Mouse (Mus musculus): ENCODE measurements around the gene Tmc2. TPM values are rescaled to one million over a fixed set of nuclear protein-coding genes. Genes with fewer than 3 reads are reported as not detected.
A peak's percentile ranks its signal among the peaks of the same experiment; 100 is the strongest.

The Tmc2 gene
- not detected for total RNA-seq (2021)
- long read RNA-seq, experiment 1 = 0 reads
- long read RNA-seq, experiment 2 = 0 reads

GRCm38 (mm10) chr2:130194894-130195293, at the start of gene Tmc2:
TSS of gene Tmc2 (plus strand) at chr2:130195194.
- DNase-seq (ENCODE audit: low spot score in 2 of 2) = no peak

GRCm38 (mm10) chr2:130146089-130146668, 48.8 kb upstream of the Tmc2 start:
- DNase-seq (ENCODE audit: low spot score in 2 of 2) = no peak

GRCm38 (mm10) chr2:130155171-130155570, 39.8 kb upstream of the Tmc2 start:
- no peak for DNase-seq (ENCODE audit: low spot score in 2 of 2)

- DNase-seq (ENCODE audit: low spot score in 2 of 2) = no peak
Observed at GRCm38 (mm10) chr2:130155851-130156250, 39.1 kb upstream of the Tmc2 start.

- DNase-seq (ENCODE audit: low spot score in 2 of 2) = no peak
Observed at GRCm38 (mm10) chr2:130157231-130158087, 37.5 kb upstream of the Tmc2 start.

- DNase-seq (ENCODE audit: low spot score in 2 of 2) = no peak
Observed at GRCm38 (mm10) chr2:130158088-130158437, 36.9 kb upstream of the Tmc2 start.

- DNase-seq (ENCODE audit: low spot score in 2 of 2) = no peak
Observed at GRCm38 (mm10) chr2:130162701-130163100, 32.3 kb upstream of the Tmc2 start.

- no peak for DNase-seq (ENCODE audit: low spot score in 2 of 2)
Observed at GRCm38 (mm10) chr2:130166311-130167214, 28.4 kb upstream of the Tmc2 start.

GRCm38 (mm10) chr2:130167861-130168260, 27.1 kb upstream of the Tmc2 start:
- peak in 1 of 2 experiments; percentile 64 for DNase-seq (ENCODE audit: low spot score in 2 of 2)

GRCm38 (mm10) chr2:130171674-130172073, 23.3 kb upstream of the Tmc2 start:
- DNase-seq (ENCODE audit: low spot score in 2 of 2) = no peak

- no peak for DNase-seq (ENCODE audit: low spot score in 2 of 2)
Observed at GRCm38 (mm10) chr2:130176820-130177219, 18.2 kb upstream of the Tmc2 start.

- DNase-seq (ENCODE audit: low spot score in 2 of 2) = no peak
Observed at GRCm38 (mm10) chr2:130178381-130178705, 16.7 kb upstream of the Tmc2 start.

GRCm38 (mm10) chr2:130178706-130179506, 16.1 kb upstream of the Tmc2 start, which contains the start of gene Snrpb:
TSS of gene Snrpb (minus strand) at chr2:130179403.
- peak; percentile 76 to 91 for DNase-seq (ENCODE audit: low spot score in 2 of 2)

- DNase-seq (ENCODE audit: low spot score in 2 of 2) = no peak
Observed at GRCm38 (mm10) chr2:130179507-130180019, 15.4 kb upstream of the Tmc2 start.

- no peak for DNase-seq (ENCODE audit: low spot score in 2 of 2)
Observed at GRCm38 (mm10) chr2:130188391-130188790, 6.6 kb upstream of the Tmc2 start.

GRCm38 (mm10) chr2:130200961-130201360, 6.0 kb downstream of the Tmc2 start:
- no peak for DNase-seq (ENCODE audit: low spot score in 2 of 2)

GRCm38 (mm10) chr2:130207376-130207775, 12.4 kb downstream of the Tmc2 start:
- DNase-seq (ENCODE audit: low spot score in 2 of 2) = no peak

- no peak for DNase-seq (ENCODE audit: low spot score in 2 of 2)
Observed at GRCm38 (mm10) chr2:130207996-130208395, 13.0 kb downstream of the Tmc2 start.

- no peak for DNase-seq (ENCODE audit: low spot score in 2 of 2)
Observed at GRCm38 (mm10) chr2:130209636-130210035, 14.6 kb downstream of the Tmc2 start.

- no peak for DNase-seq (ENCODE audit: low spot score in 2 of 2)
Observed at GRCm38 (mm10) chr2:130211581-130211980, 16.6 kb downstream of the Tmc2 start.

- DNase-seq (ENCODE audit: low spot score in 2 of 2) = no peak
Observed at GRCm38 (mm10) chr2:130246912-130247311, 51.9 kb downstream of the Tmc2 start.

All from gastrocnemius, postnatal 4 days (tissue).